Mouse (Mus musculus): ENCODE measurements at regions not wholly inside any gene's neighbourhood (a gene's known extent, or its start where the extent isn't known, plus 50 kb on each side); places are given as distances from the start of the nearest gene placed in this dataset.
"Not testable (repeated sequence)": the region's sequence is repeated elsewhere in the genome, so short reads cannot be mapped to it uniquely, and the experiment has no call there.

GRCm38 (mm10) chr17:13584394-13584793 is 175.9 kb upstream of the Afdn start:
- DNase-seq (ENCODE audit: low read depth, low spot score), result no peak

GRCm38 (mm10) chr17:13590240-13590837 is 170.0 kb upstream of the Afdn start:
- DNase-seq (ENCODE audit: low read depth, low spot score), result not testable (repeated sequence)

Data from retina, postnatal 7 days (tissue).